Mouse (Mus musculus) myocyte (in vitro differentiated cells): ENCODE data around the gene Oser1.

Source experiments
- E2F4 ChIP-seq: IDR thresholded peaks from one replicate; pipeline ENCODE4 v1.6.1; 2011; ENCODE audit warnings: mild to moderate bottlenecking, control low read depth, moderate library complexity; ENCODE audit not compliant: insufficient read depth
- MAX ChIP-seq: IDR thresholded peaks from one replicate; pipeline ENCODE4 v1.6.1; 2011; ENCODE audit warnings: low read depth, mild to moderate bottlenecking, control low read depth
- MYOD1 ChIP-seq, 3 experiments: IDR thresholded peaks; one replicate each; pipeline ENCODE4 v1.6.1; 2011; ENCODE audit warnings: control low read depth in 2 of 3, low read depth in 2 of 3, mild to moderate bottlenecking in 2 of 3, moderate library complexity in 1 of 3; ENCODE audit not compliant: insufficient read length in 2 of 3, control insufficient read depth in 1 of 3
- MYOG ChIP-seq, 3 experiments: IDR thresholded peaks; one replicate each; pipeline ENCODE4 v1.6.1; 2011; ENCODE audit warnings: control low read depth in 2 of 3, low read depth in 2 of 3, mild to moderate bottlenecking in 2 of 3; ENCODE audit not compliant: insufficient read length in 2 of 3, control insufficient read depth in 1 of 3, insufficient read depth in 1 of 3
- POLR2A ChIP-seq: IDR thresholded peaks from one replicate; pipeline ENCODE4 v1.6.1; 2011; ENCODE audit warnings: low read depth, mild to moderate bottlenecking, control low read depth, moderate library complexity; ENCODE audit not compliant: insufficient read length
- POLR2AphosphoS2 ChIP-seq: IDR thresholded peaks from one replicate; pipeline ENCODE4 v1.6.1; 2011; ENCODE audit warnings: low read depth, control low read depth; ENCODE audit not compliant: insufficient read length
- REST ChIP-seq: IDR thresholded peaks from one replicate; pipeline ENCODE4 v1.6.1; 2011; ENCODE audit warnings: mild to moderate bottlenecking, control low read depth, moderate library complexity; ENCODE audit not compliant: insufficient read depth, insufficient read length
- USF1 ChIP-seq: IDR thresholded peaks from one replicate; pipeline ENCODE4 v1.6.1; 2011; ENCODE audit warnings: low read depth, mild to moderate bottlenecking, control low read depth, moderate library complexity

DNA sequence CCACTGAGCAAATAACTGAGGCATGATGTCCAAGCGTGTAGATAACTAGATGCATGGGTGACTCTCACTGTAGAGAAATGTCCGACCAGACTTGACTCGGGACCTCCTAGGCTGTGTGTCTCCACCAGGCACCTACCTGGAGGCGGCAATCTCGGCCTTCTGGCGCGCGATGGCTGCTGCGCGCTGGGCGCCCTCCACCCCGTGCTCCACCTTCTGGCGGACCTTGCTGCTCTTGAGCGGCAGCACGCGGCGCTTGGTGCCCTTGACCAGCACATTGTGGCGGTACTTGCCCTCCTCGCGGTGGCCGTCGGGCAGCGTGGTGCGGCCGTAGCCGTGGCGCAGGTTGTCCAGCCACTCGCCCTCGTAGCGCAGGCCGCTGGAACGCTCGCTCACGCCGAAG, 49.0 kb downstream of the Oser1 start:
- no peak for TF ChIP-seq MAX
- no peak for TF ChIP-seq USF1
- peak; percentile 65 for TF ChIP-seq POLR2AphosphoS2
- peak; percentile 53 for TF ChIP-seq POLR2A
- peak in 1 of 3 experiments; percentile 49 for TF ChIP-seq MYOG (IDR thresholded peaks at IDR 0.05; ENCODE audit: control insufficient read depth in 1 of 3, insufficient read depth in 1 of 3, insufficient read length in 2 of 3, low read depth in 2 of 3)
- TF ChIP-seq E2F4 = no peak
- no peak for TF ChIP-seq MYOD1 (IDR thresholded peaks at IDR 0.05; ENCODE audit: control insufficient read depth in 1 of 3, insufficient read length in 2 of 3, low read depth in 2 of 3)
- no peak for TF ChIP-seq REST
